Mouse (Mus musculus): ENCODE measurements around the gene Eng.

Gene Eng

GRCm38 (mm10) chr2:32620682-32621516, 25.5 kb upstream of the Eng start:
- in situ Hi-C loops (cut with MboI, MseI): no loop called here

GRCm38 (mm10) chr2:32621517-32621859, 24.9 kb upstream of the Eng start, which contains the start of gene Ak1:
Gene Ak1 (plus strand): TSS chr2:32621758.
- in situ Hi-C loops (cut with MboI, MseI): no loop called here

DNA sequence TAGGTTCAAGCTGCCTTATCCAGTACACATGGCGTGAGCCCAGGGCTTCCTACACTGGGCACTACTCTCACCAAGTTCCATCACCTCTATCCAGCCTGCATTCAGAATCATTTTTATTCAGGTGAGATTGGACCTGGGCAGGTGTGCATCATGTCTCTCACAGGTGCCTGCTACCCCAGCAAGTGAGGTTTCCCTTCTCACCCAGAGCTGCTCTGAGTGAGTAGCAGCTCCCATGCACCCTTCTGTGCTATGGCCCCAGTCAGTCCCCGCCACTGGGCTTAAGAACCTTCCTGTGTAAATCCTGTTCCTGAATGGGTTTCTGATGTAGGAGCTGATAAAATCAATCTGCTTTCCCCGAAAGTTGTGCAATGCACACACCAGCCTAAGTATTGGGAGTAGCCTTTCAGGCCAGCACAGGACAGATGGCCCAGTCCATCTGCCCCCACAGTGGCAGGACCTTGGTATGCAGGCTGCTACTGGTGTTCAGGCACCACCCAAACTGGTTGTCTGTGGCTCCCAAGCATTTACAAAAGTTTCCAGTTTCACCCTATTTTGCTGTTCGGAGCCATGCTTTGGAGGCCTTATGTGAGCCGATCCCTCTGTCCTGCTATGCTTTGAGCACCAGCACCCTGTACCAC, 22.2 kb upstream of the Eng start:
- in situ Hi-C loops (cut with MboI, MseI): no loop called here

DNA sequence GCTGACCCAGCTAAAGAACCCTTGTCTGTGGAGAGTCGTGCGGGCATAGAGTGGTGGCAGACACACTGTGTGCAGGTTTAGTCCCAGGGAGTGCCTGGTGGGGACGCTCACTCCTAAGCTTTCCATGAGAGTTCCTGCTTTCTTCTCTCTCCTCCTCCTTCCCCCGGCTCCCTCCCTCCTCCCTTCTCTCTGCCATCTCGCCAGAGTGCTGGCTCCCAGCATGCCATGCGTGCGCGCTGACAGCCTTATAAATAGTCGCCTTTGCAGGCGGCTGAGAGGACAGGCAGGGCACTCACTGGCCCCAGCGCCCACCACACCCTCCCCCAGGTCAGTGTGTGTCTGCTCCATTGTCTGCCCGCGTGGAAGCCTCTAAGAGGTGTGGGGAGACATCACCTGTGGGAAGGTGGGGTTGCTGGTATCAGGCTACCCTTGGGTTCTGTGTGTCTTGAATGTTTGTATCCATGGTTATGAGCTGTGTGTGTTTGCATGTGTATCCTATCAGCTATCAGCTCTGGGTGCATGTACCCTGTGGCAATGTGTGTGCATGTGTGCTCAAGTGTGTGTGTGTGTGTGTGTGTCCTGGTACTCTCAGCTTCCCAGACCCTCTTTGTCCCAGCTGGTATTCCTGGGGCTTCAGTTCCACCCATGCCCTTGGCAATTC, 21.1 kb upstream of the Eng start:
- in situ Hi-C loops (cut with MboI, MseI): no loop called here

- in situ Hi-C loops (cut with MboI, MseI): no loop called here
Observed at GRCm38 (mm10) chr2:32625873-32626694, 20.3 kb upstream of the Eng start.

- in situ Hi-C loops (cut with MboI, MseI): no loop called here
Observed at GRCm38 (mm10) chr2:32627266-32628043, 18.9 kb upstream of the Eng start.

- in situ Hi-C loops (cut with MboI, MseI): no loop called here
Observed at GRCm38 (mm10) chr2:32628044-32628550, 18.3 kb upstream of the Eng start.

DNA sequence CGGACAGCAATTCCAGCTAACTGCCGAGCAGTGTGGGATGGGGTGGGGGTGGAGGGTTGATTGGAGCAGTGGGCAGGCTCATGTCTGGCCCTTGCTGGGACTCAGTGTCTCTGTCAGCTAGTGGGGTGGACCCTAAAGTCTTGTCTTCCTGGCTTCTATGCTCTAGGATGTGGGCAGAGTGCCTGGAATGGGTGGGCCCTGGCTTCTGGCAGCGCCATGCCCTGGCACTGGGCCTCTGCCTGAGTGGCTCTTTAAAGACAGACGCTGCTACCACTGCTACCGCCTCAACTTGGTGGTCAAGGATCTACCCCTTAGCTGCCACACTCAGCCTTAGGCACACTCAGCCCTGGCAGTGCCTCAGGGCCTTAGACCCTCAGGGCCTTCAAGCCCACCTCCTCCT, 17.7 kb upstream of the Eng start:
- in situ Hi-C loops (cut with MboI, MseI): no loop called here

DNA sequence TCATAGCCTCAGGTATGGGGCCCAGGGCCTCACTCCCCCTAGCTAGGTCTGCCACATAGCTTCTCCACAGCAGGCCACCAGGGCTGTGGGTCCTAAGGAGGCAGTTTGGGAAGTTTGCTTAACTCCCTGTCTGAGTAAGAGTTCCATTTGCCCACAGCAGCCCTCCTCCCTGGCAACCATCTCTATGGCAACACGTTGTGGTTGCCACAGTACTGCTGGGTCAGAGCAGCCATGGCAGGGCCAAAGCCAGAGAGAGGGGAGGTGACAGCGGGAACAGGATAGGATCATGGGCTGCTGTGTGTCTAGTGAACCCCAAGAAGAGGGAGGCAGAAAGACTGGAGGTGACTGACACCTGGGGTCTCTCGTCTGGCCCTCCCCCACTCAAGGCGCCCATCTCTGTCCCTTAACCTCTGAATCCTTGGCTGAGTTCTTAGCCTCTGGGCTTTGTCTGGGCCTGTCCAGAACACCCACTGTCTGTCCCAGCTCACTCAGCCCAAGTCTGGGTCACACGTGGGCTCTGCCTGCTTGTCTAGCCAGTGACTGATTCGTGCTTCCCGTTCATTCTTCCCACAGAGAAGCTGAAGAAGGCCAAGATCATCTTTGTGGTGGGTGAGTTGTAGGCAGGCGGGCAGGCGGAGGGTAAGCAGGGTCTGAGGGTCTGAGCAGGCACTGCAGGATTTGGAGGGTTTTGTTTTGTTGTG, 17.0 kb upstream of the Eng start:
- in situ Hi-C loops (cut with MboI, MseI): no loop called here

DNA sequence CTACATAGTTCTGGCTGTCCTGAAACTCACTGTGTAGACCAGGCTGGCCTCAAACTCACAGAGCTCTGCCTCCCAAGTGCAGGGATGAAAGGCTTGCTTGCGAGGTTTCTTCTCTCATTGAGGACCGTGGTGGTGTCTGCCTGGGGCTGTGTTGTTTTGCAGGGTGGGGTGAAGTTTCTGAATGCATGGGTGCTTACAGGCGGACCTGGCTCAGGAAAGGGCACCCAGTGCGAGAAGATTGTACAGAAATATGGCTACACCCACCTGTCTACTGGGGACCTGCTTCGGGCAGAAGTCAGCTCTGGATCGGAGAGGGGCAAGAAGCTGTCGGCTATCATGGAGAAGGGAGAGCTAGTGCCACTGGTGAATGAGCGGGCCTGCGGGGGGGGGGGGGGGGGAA, 16.4 kb upstream of the Eng start:
- in situ Hi-C loops (cut with MboI, MseI): loop anchor here (10.0 kb wide), 1 partner anchor 55 kb away; no protein-coding TSS in a partner anchor

- in situ Hi-C loops (cut with MboI, MseI): loop anchor here (10.0 kb wide), 1 partner anchor 54 kb away; no protein-coding TSS in a partner anchor
Observed at GRCm38 (mm10) chr2:32631046-32631445, 15.3 kb upstream of the Eng start.

DNA sequence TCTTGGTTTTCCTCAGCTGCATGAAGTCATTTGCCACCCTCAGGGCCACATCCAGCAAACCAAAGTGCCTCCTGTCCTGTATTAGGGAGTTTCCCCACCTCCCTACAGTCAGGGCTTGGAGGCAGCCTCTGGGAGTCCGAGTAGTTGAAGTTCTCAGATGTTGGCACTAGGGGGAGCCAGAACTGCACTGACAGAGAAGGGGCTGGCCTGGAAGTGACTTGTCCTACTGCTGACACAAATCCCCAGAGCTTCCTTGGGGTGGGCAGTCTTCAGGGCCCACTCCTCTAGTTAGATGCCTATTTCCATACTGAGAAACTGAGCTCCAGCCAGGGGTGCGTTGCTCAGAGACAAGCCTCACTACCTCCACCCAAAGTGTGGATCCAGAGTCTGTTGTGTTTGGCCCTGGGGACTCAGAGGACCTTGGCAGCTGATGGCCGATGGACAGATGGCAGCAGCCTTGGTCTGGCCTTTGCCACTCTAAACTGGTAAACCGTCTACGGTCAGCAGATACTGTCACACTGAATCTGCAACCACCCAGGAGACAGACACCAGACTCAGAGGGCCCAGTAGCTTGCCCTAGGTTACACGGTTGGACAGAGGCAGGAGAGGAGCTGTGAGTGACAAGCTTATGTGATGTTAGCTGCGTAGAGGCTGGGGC, 14.5 kb upstream of the Eng start:
- in situ Hi-C loops (cut with MboI, MseI): loop anchor here (10.0 kb wide), 1 partner anchor 53 kb away; no protein-coding TSS in a partner anchor

GRCm38 (mm10) chr2:32633660-32634059, 12.7 kb upstream of the Eng start:
- in situ Hi-C loops (cut with MboI, MseI): loop anchor here (10.0 kb wide), 1 partner anchor 51 kb away; no protein-coding TSS in a partner anchor

GRCm38 (mm10) chr2:32634277-32635105, 11.9 kb upstream of the Eng start:
- in situ Hi-C loops (cut with MboI, MseI): loop anchor here (10.0 kb wide), 1 partner anchor 50 kb away; no protein-coding TSS in a partner anchor

GRCm38 (mm10) chr2:32636617-32637016, 9.8 kb upstream of the Eng start:
- in situ Hi-C loops (cut with MboI, MseI): loop anchor here (10.0 kb wide), 1 partner anchor 48 kb away; no protein-coding TSS in a partner anchor

DNA sequence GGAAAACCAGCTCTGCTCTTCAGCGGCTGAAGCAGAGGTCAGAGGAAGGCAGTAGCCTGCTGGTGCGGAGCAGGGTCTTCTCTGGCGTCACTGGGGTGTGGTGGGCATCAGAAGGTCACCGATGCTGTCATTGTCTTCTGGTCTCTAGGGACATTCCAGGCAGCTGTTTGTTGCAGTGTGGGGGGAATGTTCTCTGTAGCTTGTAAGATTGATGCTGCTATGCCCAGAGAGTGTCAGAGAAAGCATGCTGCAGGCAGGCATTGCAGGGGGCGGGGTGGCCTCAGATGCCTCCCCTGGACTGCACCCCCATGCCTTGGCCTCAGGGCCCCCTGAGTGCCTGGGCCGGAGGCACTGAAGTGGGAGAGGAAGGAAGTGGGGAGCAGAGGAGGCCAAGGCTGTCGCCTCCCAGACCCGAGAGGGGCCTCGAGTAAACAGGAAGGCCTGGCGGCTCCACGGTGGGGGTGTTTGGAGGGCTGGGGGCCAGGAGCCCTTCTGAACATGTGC, 8.6 kb upstream of the Eng start:
- in situ Hi-C loops (cut with MboI, MseI): loop anchor here (10.0 kb wide), 1 partner anchor 47 kb away; no protein-coding TSS in a partner anchor

DNA sequence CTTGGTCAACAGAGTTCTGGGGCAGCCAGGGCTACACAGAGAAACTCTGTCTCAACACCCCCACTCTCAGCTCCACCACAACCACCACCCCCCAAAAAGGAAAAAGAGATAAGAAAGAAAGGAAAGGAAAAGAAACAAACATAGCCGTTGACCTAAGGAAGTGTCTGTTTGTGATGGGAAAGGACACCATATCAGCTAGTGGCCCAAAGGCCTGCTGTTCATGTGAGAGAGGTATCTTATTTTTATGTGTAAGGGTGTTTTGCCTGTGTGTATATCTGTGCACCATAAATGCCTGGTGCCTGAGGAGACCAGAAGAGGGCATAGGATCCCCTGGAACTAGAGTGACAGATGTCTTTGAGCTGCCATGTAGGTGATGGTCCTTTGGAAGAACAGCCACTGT, 6.8 kb upstream of the Eng start:
- in situ Hi-C loops (cut with MboI, MseI): loop anchor here (10.0 kb wide), 1 partner anchor 45 kb away; no protein-coding TSS in a partner anchor

GRCm38 (mm10) chr2:32640550-32641051, 5.8 kb upstream of the Eng start:
- in situ Hi-C loops (cut with MboI, MseI): no loop called here
